Mouse (Mus musculus) bone marrow, adult 2 months (tissue): ENCODE results near the gene Rptor. TPM values are rescaled to one million over a fixed set of nuclear protein-coding genes. Genes with fewer than 3 reads are reported as not detected.

Experiments
- H3K27ac ChIP-seq: fragments of 200-500 bp; 2 replicates; pipeline ENCODE4 v1.5.1; 2012; ENCODE audit warnings: low read depth, mild to moderate bottlenecking, control low read depth, inconsistent platforms, low read length; ENCODE audit not compliant: control insufficient read depth, poor library complexity, insufficient read depth
- H3K4me1 ChIP-seq: fragments of 200-500 bp; 2 replicates; pipeline ENCODE4 v1.6.1; 2011; ENCODE audit warnings: low read length; ENCODE audit not compliant: control insufficient read depth, insufficient read depth
- H3K4me3 ChIP-seq: fragments of 200-500 bp; replicated peaks from 2 replicates; pipeline ENCODE3; 2011; ENCODE audit warnings: mild to moderate bottlenecking, low read depth, low read length, control low read depth; ENCODE audit not compliant: control insufficient read depth
- CTCF ChIP-seq: fragments of 200-500 bp; IDR thresholded peaks from 2 replicates; pipeline ENCODE4 v1.5.1; 2011; ENCODE audit warnings: low read length, control low read depth; ENCODE audit not compliant: control insufficient read depth, insufficient read depth
- POLR2A ChIP-seq: fragments of 200-500 bp; IDR thresholded peaks from 2 replicates; pipeline ENCODE4 v1.6.1; 2011; ENCODE audit warnings: low read depth, mild to moderate bottlenecking, control low read depth, low read length, borderline replicate concordance; ENCODE audit not compliant: control insufficient read depth
- WGBS: fragments of 180-500 bp; shearing (Covaris S2); methylation state at CpG from one replicate; pipeline ENCODE4 v1.1.7; 2018; 5-methylcytosine and 5-hydroxymethylcytosine counted together
- polyA plus RNA-seq: library from polyadenylated mRNA; stranded (reverse); fragments of >200 nt; gene quantifications from 2 replicates; pipeline ENCODE4 v1.2.4, GENCODE M21; 2011; ENCODE audit warnings: low replicate concordance; ENCODE audit not compliant: missing spikeins, insufficient read depth, insufficient read length

The Rptor gene
- polyA plus RNA-seq, 1 experiment = 15.6 TPM

DNA sequence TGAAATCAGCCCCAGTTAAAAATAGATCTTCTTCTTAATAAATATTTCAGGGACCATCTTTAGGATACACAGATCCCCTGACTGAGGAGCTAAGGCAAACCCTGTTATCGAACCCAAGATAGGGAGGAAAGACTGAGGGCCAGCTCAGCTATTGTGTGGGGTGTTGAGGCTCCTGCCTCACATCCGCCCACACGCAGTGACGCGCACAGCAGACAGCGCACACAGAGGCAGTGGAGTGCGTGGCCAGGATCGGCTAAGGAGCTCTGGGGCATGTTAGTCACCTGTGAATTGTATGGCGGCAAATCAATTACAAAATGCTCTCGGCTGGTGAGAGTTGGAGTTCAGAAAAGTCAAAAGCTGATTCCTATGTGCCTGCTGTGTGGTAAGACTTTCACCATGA lies 37.0 kb upstream of the Rptor start:
- 36% methylated on average over 10 of the region's 10 CpGs for WGBS
- H3K4me1 ChIP-seq = no peaks in the 10 kb centered on the region
- no peak for TF ChIP-seq POLR2A
- TF ChIP-seq CTCF = no peak
- H3K4me3 ChIP-seq = no peak overlapping the region
- H3K27ac ChIP-seq = no peak overlapping the region

DNA sequence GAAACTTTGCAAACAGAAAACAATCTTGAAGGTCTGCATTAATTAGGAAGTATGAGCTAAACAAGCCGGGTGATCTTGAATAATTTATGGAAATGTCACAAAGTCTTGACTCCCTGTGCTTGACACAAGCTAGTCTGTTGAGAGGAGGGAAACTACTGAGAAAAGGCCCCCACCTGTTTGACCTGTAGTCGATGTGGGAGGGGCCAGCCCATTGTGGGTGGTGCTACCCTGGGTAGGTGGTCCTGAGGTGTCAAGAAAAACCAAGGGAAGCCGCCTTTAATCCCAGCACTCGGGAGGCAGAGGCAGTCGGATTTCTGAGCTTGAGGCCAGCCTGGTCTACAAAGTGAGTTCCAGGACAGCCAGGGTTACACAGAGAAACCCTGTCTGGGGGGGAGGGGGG lies 36.5 kb upstream of the Rptor start:
- 51% methylated on average over 5 of the region's 5 CpGs for WGBS

DNA sequence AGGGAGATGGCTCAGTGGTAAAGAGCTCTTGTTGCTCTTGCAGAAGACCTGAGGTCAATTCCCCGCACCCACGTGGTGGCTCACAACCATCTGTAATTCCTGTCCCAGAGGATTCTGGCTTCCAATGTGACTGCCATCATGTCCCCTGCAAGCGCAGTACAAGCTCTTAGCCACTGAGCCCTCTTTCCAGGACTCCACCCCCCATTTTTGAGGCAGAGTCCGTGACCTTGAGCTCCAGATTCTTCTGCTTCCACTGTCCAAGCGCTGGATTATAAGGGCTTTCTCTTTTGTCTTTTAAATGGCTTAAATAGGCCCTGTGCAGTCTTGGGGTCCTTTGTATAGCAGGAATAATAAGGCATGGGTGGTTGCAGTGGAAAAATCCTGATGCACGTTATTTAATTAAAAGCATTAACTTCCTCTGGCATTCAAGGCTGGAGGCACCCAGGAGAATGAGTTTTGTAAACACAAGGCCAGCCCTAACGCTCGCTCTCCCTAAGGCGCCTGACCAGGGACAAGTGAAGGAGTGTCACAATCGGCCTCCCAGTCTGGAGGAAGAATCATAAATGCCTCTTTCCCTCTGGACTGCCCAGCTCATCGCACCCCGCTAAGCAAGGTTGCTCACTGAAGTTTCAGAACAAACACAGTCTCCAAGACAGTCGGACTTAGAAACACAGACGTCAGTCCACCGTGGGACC lies 30.2 kb upstream of the Rptor start:
- Histone ChIP-seq H3K4me1 (no peaks in the 10 kb centered on the region), H3K27ac (no peak overlapping the region), H3K4me3 (no peak overlapping the region)
- TF ChIP-seq POLR2A = no peak
- no peak for TF ChIP-seq CTCF
- WGBS = 78% methylated on average over 15 of the region's 15 CpGs

More for the DNA sequence above, 36.5 kb upstream of the Rptor start:
- TF ChIP-seq POLR2A (no peak), CTCF (no peak)
- no peak overlapping the region for H3K27ac ChIP-seq
- H3K4me1 ChIP-seq = no peaks in the 10 kb centered on the region
- H3K4me3 ChIP-seq = no peak overlapping the region

DNA sequence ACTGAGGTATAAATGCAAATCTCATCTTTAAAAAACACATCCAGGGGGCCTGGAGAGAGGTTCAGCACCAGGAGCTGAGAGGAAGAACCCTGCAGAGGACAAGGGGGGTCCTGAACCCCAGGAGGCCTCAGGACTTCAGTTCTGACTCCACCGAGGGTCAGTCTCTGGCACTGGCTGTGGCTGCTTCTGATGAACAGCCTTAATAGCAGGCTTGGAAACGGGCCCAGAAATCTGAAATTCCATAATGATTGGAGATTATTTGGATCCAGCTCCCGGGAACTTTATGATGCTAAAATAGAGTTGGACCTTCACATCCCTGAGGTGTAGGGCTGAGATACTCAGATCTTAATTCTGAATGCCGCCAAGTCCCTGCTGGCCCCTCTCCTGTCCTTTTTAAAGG lies 25.9 kb upstream of the Rptor start:
- no peak overlapping the region for H3K27ac ChIP-seq
- 59% methylated on average over 4 of the region's 4 CpGs for WGBS
- H3K4me3 ChIP-seq = no peak overlapping the region
- no peaks in the 10 kb centered on the region for H3K4me1 ChIP-seq
- TF ChIP-seq CTCF = no peak
- TF ChIP-seq POLR2A = no peak

DNA sequence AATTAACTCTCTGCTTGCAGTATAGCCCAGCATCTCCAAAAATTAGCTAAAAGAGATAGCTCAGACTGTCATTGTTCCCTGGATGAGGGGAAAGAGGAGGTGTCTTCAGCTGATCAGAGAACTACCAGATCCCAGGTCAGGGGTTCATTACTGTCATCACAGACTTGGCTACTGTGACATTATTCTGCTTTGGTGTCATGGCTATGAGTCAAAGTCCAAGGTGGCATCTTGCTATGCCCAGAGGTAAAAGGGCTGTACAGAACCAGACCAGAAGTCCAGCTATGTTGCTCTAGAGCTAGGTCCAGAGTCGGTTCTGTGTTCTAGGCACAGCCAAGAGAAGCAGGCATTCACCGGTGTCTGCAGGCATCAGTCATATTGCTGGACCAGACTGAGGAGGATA lies 25.0 kb upstream of the Rptor start:
- no peak overlapping the region for H3K27ac ChIP-seq
- no peak overlapping the region for H3K4me3 ChIP-seq
- TF ChIP-seq POLR2A (no peak), CTCF (no peak)
- 76% methylated on average over 2 of the region's 2 CpGs for WGBS
- H3K4me1 ChIP-seq = no peaks in the 10 kb centered on the region

DNA sequence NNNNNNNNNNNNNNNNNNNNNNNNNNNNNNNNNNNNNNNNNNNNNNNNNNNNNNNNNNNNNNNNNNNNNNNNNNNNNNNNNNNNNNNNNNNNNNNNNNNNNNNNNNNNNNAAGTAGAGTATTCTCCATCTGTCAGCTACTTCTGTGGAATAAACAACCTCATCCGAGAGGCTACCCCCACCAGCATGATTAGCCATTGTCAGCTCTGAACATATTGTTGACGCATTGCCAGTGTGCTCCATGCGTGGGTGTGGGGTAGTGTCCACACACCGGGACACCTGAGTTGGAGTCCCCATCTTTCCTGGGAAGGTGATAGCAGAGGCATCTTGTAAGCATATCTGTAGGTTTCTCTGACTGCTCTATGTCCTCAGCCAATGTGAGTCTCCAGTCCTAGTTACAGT lies 16.2 kb upstream of the Rptor start:
- TF ChIP-seq CTCF = no peak
- no peak for TF ChIP-seq POLR2A
- WGBS = 79% methylated on average over 4 of the region's 4 CpGs
- Histone ChIP-seq H3K4me1 (no peaks in the 10 kb centered on the region; the same call in 1 of the 2 replicates), H3K27ac (no peak overlapping the region), H3K4me3 (no peak overlapping the region)

DNA sequence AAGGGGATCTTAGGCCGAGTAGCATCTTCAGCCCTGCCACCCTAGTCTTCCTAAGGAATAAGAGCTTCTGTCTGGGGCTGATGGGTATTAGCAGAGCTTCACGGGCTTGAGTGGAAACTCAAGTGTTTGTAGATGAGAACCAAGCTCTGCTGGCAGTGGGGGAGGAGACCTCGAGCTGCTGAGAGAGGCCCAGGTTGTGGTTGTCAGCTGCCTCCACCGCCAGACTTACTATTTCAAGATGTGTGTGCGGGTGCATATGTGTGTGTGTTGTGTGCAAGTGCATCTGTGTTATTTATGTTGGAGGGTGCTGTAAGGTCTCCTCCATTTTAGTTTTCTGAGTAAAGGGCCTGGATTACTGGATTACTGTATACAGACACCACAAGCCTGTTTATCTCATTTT lies 15.6 kb upstream of the Rptor start:
- Histone ChIP-seq H3K4me3 (no peak overlapping the region), H3K4me1 (no peaks in the 10 kb centered on the region; the same call in 1 of the 2 replicates), H3K27ac (no peak overlapping the region)
- 56% methylated on average over 5 of the region's 5 CpGs for WGBS
- TF ChIP-seq CTCF = no peak
- no peak for TF ChIP-seq POLR2A

DNA sequence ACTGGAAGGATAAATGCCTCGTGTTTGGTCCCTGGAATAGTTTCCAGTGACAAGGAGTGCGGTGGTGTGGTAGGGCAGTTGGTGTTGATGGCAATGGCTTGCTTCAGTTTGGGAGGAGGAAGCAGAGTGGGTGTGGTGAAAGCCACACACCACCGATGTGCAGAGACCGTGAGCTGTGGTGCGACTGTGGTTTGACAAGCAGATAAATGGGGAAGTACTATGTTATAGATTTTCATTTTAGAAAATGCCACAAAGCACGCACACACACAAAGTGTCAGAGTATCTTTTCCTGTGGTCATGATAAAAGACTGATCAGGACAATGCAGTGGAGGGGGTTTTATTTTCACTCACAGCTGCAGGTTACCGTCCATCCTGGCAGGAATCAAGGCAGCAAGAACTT lies 13.5 kb upstream of the Rptor start:
- Histone ChIP-seq H3K4me3 (no peak overlapping the region), H3K27ac (no peak overlapping the region), H3K4me1 (no peaks in the 10 kb centered on the region; the same call in 1 of the 2 replicates)
- TF ChIP-seq CTCF = no peak
- TF ChIP-seq POLR2A = no peak
- WGBS = 6% methylated on average over 7 of the region's 7 CpGs

DNA sequence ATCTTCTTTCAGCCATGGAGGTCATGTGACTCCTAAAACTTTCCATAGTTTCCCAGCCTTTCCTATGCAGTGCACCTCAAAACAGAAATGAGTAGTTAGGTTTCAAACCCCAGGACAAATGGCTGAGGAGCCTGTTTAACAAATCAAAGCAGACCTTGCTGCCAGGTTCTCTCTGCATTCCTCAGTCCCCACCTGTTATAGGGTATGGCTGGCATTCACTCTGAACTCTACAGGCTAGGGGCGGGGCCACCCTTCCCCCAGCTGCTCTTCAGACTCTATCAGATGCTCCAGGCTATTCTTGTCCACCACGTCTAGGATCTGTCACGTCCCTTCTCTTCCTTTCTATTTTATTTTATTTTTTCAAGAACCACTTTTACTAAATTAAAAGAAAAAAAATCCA lies 8.7 kb upstream of the Rptor start:
- Histone ChIP-seq H3K4me1 (no peaks in the 10 kb centered on the region; the same call in 1 of the 2 replicates), H3K27ac (no peak overlapping the region), H3K4me3 (no peak overlapping the region)
- 48% methylated on average over 3 of the region's 3 CpGs for WGBS
- TF ChIP-seq CTCF (no peak), POLR2A (no peak)
